Mouse (Mus musculus): ENCODE measurements around the gene Btbd35f21. TPM values are rescaled to one million over a fixed set of nuclear protein-coding genes. Genes with fewer than 3 reads are reported as not detected.
"Not testable (repeated sequence)": the region's sequence is repeated elsewhere in the genome, so short reads cannot be mapped to it uniquely, and the experiment has no call there.

The Btbd35f21 gene
- total RNA-seq (2015; ENCODE audit: low replicate concordance) (not detected in 2 replicates), total RNA-seq (2017; ENCODE audit: low replicate concordance) (not detected in 2 replicates)

DNA sequence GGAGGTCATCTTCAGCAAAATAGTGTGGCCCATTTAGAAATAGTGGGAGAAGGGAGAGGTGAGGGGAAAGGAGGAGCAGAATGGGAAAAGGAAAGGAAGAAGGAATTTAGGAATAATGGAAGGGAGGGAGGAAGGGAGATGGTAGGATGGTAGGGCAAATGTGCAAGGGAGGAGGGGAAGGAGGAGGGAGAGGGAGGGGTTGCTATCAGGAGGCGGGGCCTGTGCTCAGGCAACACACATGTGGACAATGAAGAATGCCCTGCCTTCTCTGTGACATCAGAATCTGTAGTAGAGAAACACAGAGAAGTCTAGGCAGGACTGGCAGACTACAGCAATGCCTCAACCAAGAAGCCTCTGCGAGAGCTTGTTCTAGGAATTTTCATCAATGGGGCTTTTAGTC, at the start of gene Btbd35f21:
Gene Btbd35f21 (plus strand): TSS at position 301 of the 400 bp plus-strand sequence.
- ATAC-seq (replicated peaks; ENCODE audit: low FRiP score, poor library complexity, severe bottlenecking): not testable (repeated sequence)

Other genes with a start within 250 kb of the Btbd35f21 start
- not detected in 2 replicates for gene Btbd35f1, start 166.1 kb upstream of the Btbd35f21 start, total RNA-seq (2015; ENCODE audit: low replicate concordance)
- gene Btbd35f1, start 166.1 kb upstream of the Btbd35f21 start, total RNA-seq (2017; ENCODE audit: low replicate concordance): not detected in 2 replicates
- not detected in 2 replicates for gene Gm5926, start 75.4 kb upstream of the Btbd35f21 start, total RNA-seq (2015; ENCODE audit: low replicate concordance)
- not detected in 2 replicates for gene Gm5926, start 75.4 kb upstream of the Btbd35f21 start, total RNA-seq (2017; ENCODE audit: low replicate concordance)
- not detected in 2 replicates for gene Btbd35f30, start 168.5 kb downstream of the Btbd35f21 start, total RNA-seq (2015; ENCODE audit: low replicate concordance)
- not detected in 2 replicates for gene Btbd35f30, start 168.5 kb downstream of the Btbd35f21 start, total RNA-seq (2017; ENCODE audit: low replicate concordance)
- gene Gm21789, start 215.7 kb downstream of the Btbd35f21 start, total RNA-seq (2015; ENCODE audit: low replicate concordance): not detected in 2 replicates
- gene Gm21789, start 215.7 kb downstream of the Btbd35f21 start, total RNA-seq (2017; ENCODE audit: low replicate concordance): not detected in 2 replicates
- not detected in 2 replicates for gene Btbd35f5, start 247.8 kb downstream of the Btbd35f21 start, total RNA-seq (2015; ENCODE audit: low replicate concordance)
- gene Btbd35f5, start 247.8 kb downstream of the Btbd35f21 start, total RNA-seq (2017; ENCODE audit: low replicate concordance): not detected in 2 replicates

Measured in erythroid progenitor cell, adult 5-6 weeks (primary cell).